Mouse (Mus musculus): Measurements from ENCODE around the gene H2-Ke6. TPM values are rescaled to one million over a fixed set of nuclear protein-coding genes. Genes with fewer than 3 reads are reported as not detected.
A peak's percentile ranks its signal among the peaks of the same experiment; 100 is the strongest.

Gene H2-Ke6
- polyA plus RNA-seq, 1 experiment from 2014 or later, result 56.1 TPM

- DNase-seq, result no peak
- H3K4me1 ChIP-seq (ENCODE audit: control insufficient read depth, insufficient read depth, low read length), result peaks cover 54% of the 10 kb centered on the region
- H3K9me3 ChIP-seq (ENCODE audit: control insufficient read depth, low read length), result no peaks in the 10 kb centered on the region
- peaks cover 32% of the 10 kb centered on the region for H3K36me3 ChIP-seq (ENCODE audit: control insufficient read depth, insufficient read depth, low read length)
- H3K4me3 ChIP-seq (replicated peaks; ENCODE audit: low read depth, low read length), result peak overlapping the region; percentile 88
- WGBS, result 1% methylated on average over 36 of the region's 36 CpGs
- H3K4me2 ChIP-seq (ENCODE audit: low read length), result peak overlapping the region; percentile 92
- ATAC-seq (ENCODE audit: low FRiP score, low TSS enrichment), result no peak
- H3K27me3 ChIP-seq (ENCODE audit: control insufficient read depth, insufficient read depth, low read length), result no peaks in the 10 kb centered on the region
- H3K27ac ChIP-seq (replicated peaks; ENCODE audit: low read depth, low read length), result peak overlapping the region; percentile 99
- H3K9ac ChIP-seq (replicated peaks; ENCODE audit: low read length), result peak overlapping the region; percentile 65
Observed at GRCm38 (mm10) chr17:34026917-34027655, 774 bp downstream of the H2-Ke6 start.

DNA sequence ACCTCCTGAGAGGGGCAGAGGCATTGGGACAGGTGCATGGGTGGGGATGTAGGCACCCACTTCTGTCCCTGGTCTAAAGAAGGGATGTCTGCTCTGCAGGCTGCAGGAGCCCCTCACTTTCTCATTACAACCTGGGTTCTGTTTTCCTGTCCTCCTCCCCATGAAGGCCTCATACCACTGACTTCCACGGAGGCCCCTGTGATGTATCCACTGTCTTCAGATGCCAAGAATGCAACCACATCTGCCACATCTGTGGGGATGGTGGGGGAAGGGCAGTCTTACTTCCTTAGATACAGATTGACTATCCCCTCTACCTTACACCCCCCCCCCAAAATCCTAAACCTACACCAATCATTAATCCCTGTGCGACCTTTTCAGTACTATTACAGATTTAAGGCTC, 1.6 kb downstream of the H2-Ke6 start:
- Histone ChIP-seq H3K4me2 (ENCODE audit: low read length) (peak overlapping the region; percentile 92), H3K27ac (replicated peaks; ENCODE audit: low read depth, low read length) (peak overlapping the region; percentile 99), H3K4me3 (replicated peaks; ENCODE audit: low read depth, low read length) (peak overlapping the region; percentile 88), H3K9me3 (ENCODE audit: control insufficient read depth, low read length) (no peaks in the 10 kb centered on the region), H3K27me3 (ENCODE audit: control insufficient read depth, insufficient read depth, low read length) (no peaks in the 10 kb centered on the region), H3K9ac (replicated peaks; ENCODE audit: low read length) (no peak overlapping the region; the same call in 1 of the 2 replicates), H3K4me1 (ENCODE audit: control insufficient read depth, insufficient read depth, low read length) (peaks cover 54% of the 10 kb centered on the region), H3K36me3 (ENCODE audit: control insufficient read depth, insufficient read depth, low read length) (peaks cover 40% of the 10 kb centered on the region)
- DNase-seq (no peak), ATAC-seq (ENCODE audit: low FRiP score, low TSS enrichment) (no peak)
- WGBS, result 3% methylated on average over 2 of the region's 2 CpGs

- Histone ChIP-seq H3K9me3 (ENCODE audit: control insufficient read depth, low read length) (no peaks in the 10 kb centered on the region), H3K9ac (replicated peaks; ENCODE audit: low read length) (peak overlapping the region; percentile 93)
Observed at GRCm38 (mm10) chr17:34025756-34026151, 2.1 kb downstream of the H2-Ke6 start.

GRCm38 (mm10) chr17:34024861-34025755, 2.8 kb downstream of the H2-Ke6 start:
- Histone ChIP-seq H3K4me3 (replicated peaks; ENCODE audit: low read depth, low read length) (peak overlapping the region; percentile 88), H3K9ac (replicated peaks; ENCODE audit: low read length) (peak overlapping the region; percentile 93), H3K27ac (replicated peaks; ENCODE audit: low read depth, low read length) (peak overlapping the region; percentile 99), H3K4me1 (ENCODE audit: control insufficient read depth, insufficient read depth, low read length) (peaks cover 47% of the 10 kb centered on the region), H3K9me3 (ENCODE audit: control insufficient read depth, low read length) (no peaks in the 10 kb centered on the region), H3K36me3 (ENCODE audit: control insufficient read depth, insufficient read depth, low read length) (peaks cover 45% of the 10 kb centered on the region), H3K27me3 (ENCODE audit: control insufficient read depth, insufficient read depth, low read length) (no peaks in the 10 kb centered on the region), H3K4me2 (ENCODE audit: low read length) (peak overlapping the region; percentile 92)
- DNase-seq (peak; percentile 74), ATAC-seq (ENCODE audit: low FRiP score, low TSS enrichment) (peak; percentile 15)
- under 1% methylated on average over 57 of the region's 57 CpGs for WGBS

More at GRCm38 (mm10) chr17:34025756-34026151, 2.1 kb downstream of the H2-Ke6 start:
- ATAC-seq (ENCODE audit: low FRiP score, low TSS enrichment), result peak; percentile 31
- DNase-seq, result peak; percentile 85
- 5% methylated on average over 7 of the region's 7 CpGs for WGBS
- Histone ChIP-seq H3K4me3 (replicated peaks; ENCODE audit: low read depth, low read length) (peak overlapping the region; percentile 88), H3K27ac (replicated peaks; ENCODE audit: low read depth, low read length) (peak overlapping the region; percentile 99), H3K36me3 (ENCODE audit: control insufficient read depth, insufficient read depth, low read length) (peaks cover 45% of the 10 kb centered on the region), H3K4me1 (ENCODE audit: control insufficient read depth, insufficient read depth, low read length) (peaks cover 54% of the 10 kb centered on the region), H3K4me2 (ENCODE audit: low read length) (peak overlapping the region; percentile 92), H3K27me3 (ENCODE audit: control insufficient read depth, insufficient read depth, low read length) (no peaks in the 10 kb centered on the region)

DNA sequence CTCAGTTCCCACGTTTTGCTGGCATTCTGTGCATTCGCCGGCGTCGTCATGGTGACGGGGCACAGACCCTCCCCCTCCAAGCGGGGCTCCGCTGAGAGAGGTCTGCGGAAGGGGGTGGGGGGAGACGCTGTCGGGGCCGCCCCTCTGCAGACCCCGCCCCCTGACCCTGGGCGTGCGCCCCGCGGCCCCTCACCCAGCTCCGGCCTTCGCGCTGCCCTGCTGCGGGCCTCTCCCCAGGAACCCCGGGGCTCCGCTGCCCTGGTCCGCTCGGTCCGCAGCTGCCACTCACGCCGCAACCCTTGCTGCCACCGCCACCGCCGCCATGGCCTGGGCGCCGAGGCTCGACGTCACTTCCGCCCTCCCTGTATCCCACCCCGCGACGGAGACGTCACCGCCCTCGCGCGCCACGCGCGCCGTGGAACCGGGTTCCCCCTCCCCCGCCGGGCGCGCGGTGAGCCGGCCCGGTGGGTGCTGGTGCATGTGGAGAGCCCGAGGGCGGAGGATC, 3.5 kb downstream of the H2-Ke6 start, which contains the start of gene Ring1:
TSS of gene Ring1 (minus strand) at position 364 of the 505 bp plus-strand sequence.
- H3K4me2 ChIP-seq (ENCODE audit: low read length), result peak within 1 kb of the TSS; percentile 92
- H3K36me3 ChIP-seq (ENCODE audit: control insufficient read depth, insufficient read depth, low read length), result peaks cover 37% of the 10 kb centered on the region
- peaks cover 42% of the 10 kb centered on the region for H3K4me1 ChIP-seq (ENCODE audit: control insufficient read depth, insufficient read depth, low read length)

DNA sequence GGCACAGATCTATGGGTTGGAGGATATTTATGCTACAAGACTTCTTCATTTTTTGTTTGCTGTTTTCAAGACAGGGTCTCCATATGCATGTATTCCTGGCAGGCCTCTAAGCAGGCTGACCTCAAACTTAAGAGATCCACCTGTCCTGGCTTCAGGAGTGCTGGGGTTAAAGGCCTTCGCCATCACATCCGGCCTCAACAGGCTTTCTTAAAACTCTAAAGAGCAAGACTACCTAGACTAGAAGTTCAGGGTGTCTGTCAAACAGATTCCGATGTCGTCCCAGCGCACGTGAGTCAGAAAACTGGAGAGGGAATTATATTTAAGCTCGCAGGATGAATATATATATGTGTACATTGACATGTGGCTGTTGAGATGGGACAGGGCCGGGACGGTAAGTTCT, 4.2 kb downstream of the H2-Ke6 start:
- Histone ChIP-seq H3K27me3 (ENCODE audit: control insufficient read depth, insufficient read depth, low read length) (no peaks in the 10 kb centered on the region), H3K27ac (replicated peaks; ENCODE audit: low read depth, low read length) (peak overlapping the region; percentile 99), H3K4me2 (ENCODE audit: low read length) (peak overlapping the region; percentile 92), H3K4me1 (ENCODE audit: control insufficient read depth, insufficient read depth, low read length) (peaks cover 40% of the 10 kb centered on the region), H3K36me3 (ENCODE audit: control insufficient read depth, insufficient read depth, low read length) (peaks cover 30% of the 10 kb centered on the region), H3K9me3 (ENCODE audit: control insufficient read depth, low read length) (no peaks in the 10 kb centered on the region), H3K9ac (replicated peaks; ENCODE audit: low read length) (peak overlapping the region; percentile 93), H3K4me3 (replicated peaks; ENCODE audit: low read depth, low read length) (peak overlapping the region; percentile 88)
- ATAC-seq (ENCODE audit: low FRiP score, low TSS enrichment) (no peak), DNase-seq (no peak)
- 59% methylated on average over 9 of the region's 9 CpGs for WGBS

More for the DNA sequence above, 3.5 kb downstream of the H2-Ke6 start, which contains the start of gene Ring1:
- ATAC-seq (ENCODE audit: low FRiP score, low TSS enrichment) (peak; percentile 78), DNase-seq (peak; percentile 96)
- Histone ChIP-seq H3K27me3 (ENCODE audit: control insufficient read depth, insufficient read depth, low read length) (no peaks in the 10 kb centered on the region), H3K9me3 (ENCODE audit: control insufficient read depth, low read length) (no peaks in the 10 kb centered on the region), H3K4me3 (replicated peaks; ENCODE audit: low read depth, low read length) (peak within 1 kb of the TSS; percentile 88), H3K27ac (replicated peaks; ENCODE audit: low read depth, low read length) (peak within 1 kb of the TSS; percentile 99), H3K9ac (replicated peaks; ENCODE audit: low read length) (peak within 1 kb of the TSS; percentile 93)
- WGBS, result 0% methylated on average over 56 of the region's 58 CpGs

DNA sequence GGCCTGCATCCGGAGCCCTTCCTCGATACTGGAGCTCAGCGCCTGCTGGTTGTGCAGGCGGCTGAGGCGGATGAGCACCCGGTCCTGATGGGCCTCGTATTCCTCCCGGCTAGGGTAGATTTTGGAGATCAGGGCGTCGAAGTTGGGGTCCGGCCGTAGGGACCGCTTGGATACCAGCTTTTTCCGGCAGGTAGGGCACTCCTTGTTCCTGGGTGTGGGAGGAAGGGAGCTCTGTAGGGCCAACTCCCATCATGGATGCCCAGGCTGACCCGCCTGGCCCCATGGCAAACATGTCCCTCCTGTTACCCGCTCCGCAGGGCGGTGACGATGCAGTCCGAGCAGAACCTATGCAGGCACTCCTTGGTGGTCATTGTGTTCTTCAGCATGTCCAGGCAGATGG, 4.9 kb downstream of the H2-Ke6 start:
- Histone ChIP-seq H3K27me3 (ENCODE audit: control insufficient read depth, insufficient read depth, low read length) (no peaks in the 10 kb centered on the region), H3K27ac (replicated peaks; ENCODE audit: low read depth, low read length) (no peak overlapping the region), H3K4me1 (ENCODE audit: control insufficient read depth, insufficient read depth, low read length) (peaks cover 33% of the 10 kb centered on the region), H3K36me3 (ENCODE audit: control insufficient read depth, insufficient read depth, low read length) (peaks cover 25% of the 10 kb centered on the region), H3K9ac (replicated peaks; ENCODE audit: low read length) (no peak overlapping the region), H3K9me3 (ENCODE audit: control insufficient read depth, low read length) (no peaks in the 10 kb centered on the region), H3K4me2 (ENCODE audit: low read length) (no peak overlapping the region; the same call in 1 of the 2 replicates), H3K4me3 (replicated peaks; ENCODE audit: low read depth, low read length) (no peak overlapping the region)
- no peak for ATAC-seq (ENCODE audit: low FRiP score, low TSS enrichment)
- WGBS, result 98% methylated on average over 20 of the region's 20 CpGs
- no peak for DNase-seq

DNA sequence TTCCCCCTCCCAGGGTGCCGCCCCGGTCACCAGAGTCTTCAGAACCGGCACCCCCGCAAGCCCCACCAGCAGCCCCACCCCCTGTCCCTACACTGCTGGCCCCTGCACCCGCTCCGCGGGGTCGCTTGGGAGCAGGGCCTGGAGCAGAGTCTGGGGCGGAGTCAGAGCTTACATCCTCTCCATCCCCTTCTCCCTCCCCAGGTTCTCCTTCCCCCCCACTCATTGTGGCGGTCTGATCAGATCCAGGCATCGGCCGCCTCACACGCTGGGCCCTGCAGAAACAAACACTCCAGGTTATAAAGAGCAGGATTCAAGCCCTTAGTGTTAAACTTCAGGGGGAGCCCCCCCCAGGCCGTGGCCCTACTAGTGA, 5.5 kb downstream of the H2-Ke6 start:
- ATAC-seq (ENCODE audit: low FRiP score, low TSS enrichment) (no peak), DNase-seq (no peak)
- H3K4me2 ChIP-seq (ENCODE audit: low read length), result no peak overlapping the region
- peaks cover 25% of the 10 kb centered on the region for H3K36me3 ChIP-seq (ENCODE audit: control insufficient read depth, insufficient read depth, low read length)
- no peak overlapping the region for H3K4me3 ChIP-seq (replicated peaks; ENCODE audit: low read depth, low read length)
- 94% methylated on average over 14 of the region's 14 CpGs for WGBS
- no peak overlapping the region for H3K9ac ChIP-seq (replicated peaks; ENCODE audit: low read length)
- H3K4me1 ChIP-seq (ENCODE audit: control insufficient read depth, insufficient read depth, low read length), result peaks cover 32% of the 10 kb centered on the region
- no peak overlapping the region for H3K27ac ChIP-seq (replicated peaks; ENCODE audit: low read depth, low read length)
- H3K27me3 ChIP-seq (ENCODE audit: control insufficient read depth, insufficient read depth, low read length), result no peaks in the 10 kb centered on the region
- no peaks in the 10 kb centered on the region for H3K9me3 ChIP-seq (ENCODE audit: control insufficient read depth, low read length)

All from midbrain, embryonic 14.5 days (tissue).